Mouse (Mus musculus) cerebellum, adult (tissue): Measurements from ENCODE around the gene Sh3pxd2a.

Experiments
- ATAC-seq: cut with Nextera tagmentation; 2 replicates; pipeline ENCODE4 v1.9.2; 2017; ENCODE audit warnings: mild to moderate bottlenecking, moderate library complexity, mixed read lengths; ENCODE audit not compliant: insufficient number of reproducible peaks, low FRiP score, low TSS enrichment

The Sh3pxd2a gene

GRCm38 (mm10) chr19:47492422-47492821 is 28.2 kb upstream of the Sh3pxd2a start:
- ATAC-seq = no peak

GRCm38 (mm10) chr19:47491853-47492252 is 27.7 kb upstream of the Sh3pxd2a start:
- no peak for ATAC-seq

- ATAC-seq = no peak
Observed at GRCm38 (mm10) chr19:47489233-47489632, 25.0 kb upstream of the Sh3pxd2a start.

GRCm38 (mm10) chr19:47488250-47488649 is 24.0 kb upstream of the Sh3pxd2a start:
- no peak for ATAC-seq

GRCm38 (mm10) chr19:47487572-47487971 is 23.4 kb upstream of the Sh3pxd2a start:
- no peak for ATAC-seq

- ATAC-seq = no peak
Observed at GRCm38 (mm10) chr19:47485997-47486566, 21.9 kb upstream of the Sh3pxd2a start.

GRCm38 (mm10) chr19:47484110-47484509 is 19.9 kb upstream of the Sh3pxd2a start:
- no peak for ATAC-seq

- no peak for ATAC-seq
Observed at GRCm38 (mm10) chr19:47483346-47483745, 19.1 kb upstream of the Sh3pxd2a start.

- ATAC-seq = no peak
Observed at GRCm38 (mm10) chr19:47473453-47473852, 9.3 kb upstream of the Sh3pxd2a start.

- no peak for ATAC-seq
Observed at GRCm38 (mm10) chr19:47472881-47473400, 8.7 kb upstream of the Sh3pxd2a start.

GRCm38 (mm10) chr19:47471808-47472207 is 7.6 kb upstream of the Sh3pxd2a start:
- no peak for ATAC-seq

- no peak for ATAC-seq
Observed at GRCm38 (mm10) chr19:47468750-47469149, 4.5 kb upstream of the Sh3pxd2a start.

GRCm38 (mm10) chr19:47466775-47467174 is 2.6 kb upstream of the Sh3pxd2a start:
- ATAC-seq = no peak

GRCm38 (mm10) chr19:47465467-47465866 is 1.3 kb upstream of the Sh3pxd2a start:
- no peak for ATAC-seq

GRCm38 (mm10) chr19:47463636-47464303 is 431 bp downstream of the Sh3pxd2a start:
- ATAC-seq = no peak

GRCm38 (mm10) chr19:47463206-47463605 is 995 bp downstream of the Sh3pxd2a start:
- ATAC-seq = no peak

GRCm38 (mm10) chr19:47462725-47463124 is 1.5 kb downstream of the Sh3pxd2a start:
- no peak for ATAC-seq

GRCm38 (mm10) chr19:47461838-47462237 is 2.4 kb downstream of the Sh3pxd2a start:
- no peak for ATAC-seq

GRCm38 (mm10) chr19:47461386-47461785 is 2.8 kb downstream of the Sh3pxd2a start:
- no peak for ATAC-seq

GRCm38 (mm10) chr19:47460120-47460960 is 3.9 kb downstream of the Sh3pxd2a start:
- no peak for ATAC-seq

- no peak for ATAC-seq
Observed at GRCm38 (mm10) chr19:47459214-47459613, 5.0 kb downstream of the Sh3pxd2a start.
